Mouse (Mus musculus) liver, embryonic 15.5 days (tissue): ENCODE measurements around the gene Mms19. TPM values are rescaled to one million over a fixed set of nuclear protein-coding genes. Genes with fewer than 3 reads are reported as not detected.

Source experiments
- ATAC-seq: fragments of 200-750 bp; cut with Nextera tagmentation; 2 replicates; pipeline ENCODE4 v1.8.0; 2017; ENCODE audit warnings: moderate number of reproducible peaks, mild to moderate bottlenecking, moderate library complexity; ENCODE audit not compliant: insufficient read depth
- H3K27ac ChIP-seq: fragments of 300-500 bp; sonication (generic); replicated peaks from 2 replicates; pipeline ENCODE4 v1.5.1; 2015; ENCODE audit warnings: mild to moderate bottlenecking, inconsistent platforms
- H3K27me3 ChIP-seq: fragments of 300-500 bp; sonication (generic); 2 replicates; pipeline ENCODE4 v1.6.1; 2015; ENCODE audit warnings: mild to moderate bottlenecking, inconsistent platforms
- H3K36me3 ChIP-seq: fragments of 300-500 bp; sonication (generic); replicated peaks from 2 replicates; pipeline ENCODE4 v1.6.1; 2015; ENCODE audit warnings: moderate library complexity, mild to moderate bottlenecking, inconsistent platforms
- H3K4me1 ChIP-seq: fragments of 300-500 bp; sonication (generic); replicated peaks from 2 replicates; pipeline ENCODE4 v1.6.1; 2015; ENCODE audit warnings: inconsistent platforms
- H3K4me2 ChIP-seq: fragments of 300-500 bp; sonication (generic); 2 replicates; pipeline ENCODE4 v1.6.1; 2015; ENCODE audit warnings: moderate library complexity, mild to moderate bottlenecking, inconsistent platforms
- H3K4me3 ChIP-seq: fragments of 300-500 bp; sonication (generic); replicated peaks from 2 replicates; pipeline ENCODE4 v1.5.1; 2015; ENCODE audit warnings: mild to moderate bottlenecking, inconsistent platforms
- H3K9ac ChIP-seq: fragments of 300-500 bp; sonication (generic); 2 replicates; pipeline ENCODE4 v1.6.1; 2015; ENCODE audit warnings: moderate library complexity, mild to moderate bottlenecking, inconsistent platforms
- H3K9me3 ChIP-seq: fragments of 300-500 bp; sonication (generic); replicated peaks from 2 replicates; pipeline ENCODE4 v1.6.1; 2016; ENCODE audit warnings: inconsistent platforms
- whole genome bisulfite sequencing: fragments of 180-500 bp; shearing (Covaris S2); methylation state at CpG from one replicate; pipeline ENCODE4 v1.1.7; 2015; ENCODE audit warnings: mixed read lengths; ENCODE audit not compliant: insufficient replicate concordance; 5-methylcytosine and 5-hydroxymethylcytosine counted together
- polyA plus RNA-seq: library from polyadenylated mRNA; unstranded; fragments of >200 nt; fragmentation: Nextera tagmentation; extraction: Ambion mirVana; gene quantifications from 2 replicates; pipeline ENCODE4 v1.2.1, GENCODE M21; 2015

The Mms19 gene
- polyA plus RNA-seq, 1 experiment from 2014 or later = 10.1 TPM

GRCm38 (mm10) chr19:41908736-41909135 is 72.2 kb downstream of the Mms19 start:
- Histone ChIP-seq H3K9me3 (no peaks in the 10 kb centered on the region), H3K4me1 (peaks cover 64% of the 10 kb centered on the region), H3K4me3 (no peak overlapping the region), H3K4me2 (no peak overlapping the region), H3K9ac (no peak overlapping the region), H3K27ac (0 out of 2 replicates have a peak overlapping the region, but pooled peaks have one; percentile 19), H3K36me3 (no peaks in the 10 kb centered on the region), H3K27me3 (no peaks in the 10 kb centered on the region)
- 93% methylated on average over 3 of the region's 3 CpGs for WGBS
- no peak for ATAC-seq

- 26% methylated on average over 8 of the region's 8 CpGs for WGBS
Measured at GRCm38 (mm10) chr19:41907079-41907760, 73.7 kb downstream of the Mms19 start.

GRCm38 (mm10) chr19:41906311-41907078 is 74.5 kb downstream of the Mms19 start:
- WGBS = 23% methylated on average over 6 of the region's 6 CpGs
- Histone ChIP-seq H3K27me3 (no peaks in the 10 kb centered on the region), H3K4me1 (peaks cover 56% of the 10 kb centered on the region), H3K4me2 (peak overlapping the region; percentile 61), H3K9me3 (no peaks in the 10 kb centered on the region), H3K36me3 (no peaks in the 10 kb centered on the region), H3K4me3 (peak overlapping the region; percentile 2; the same call in 1 of the 2 replicates), H3K27ac (peak overlapping the region; percentile 90), H3K9ac (peak overlapping the region; percentile 31; the same call in 1 of the 2 replicates)
- peak; percentile 79 for ATAC-seq

More at GRCm38 (mm10) chr19:41907079-41907760, 73.7 kb downstream of the Mms19 start:
- Histone ChIP-seq H3K4me2 (peak overlapping the region; percentile 61), H3K9me3 (no peaks in the 10 kb centered on the region), H3K36me3 (no peaks in the 10 kb centered on the region), H3K27me3 (no peaks in the 10 kb centered on the region), H3K27ac (peak overlapping the region; percentile 90), H3K9ac (peak overlapping the region; percentile 31; the same call in 1 of the 2 replicates), H3K4me1 (peaks cover 57% of the 10 kb centered on the region), H3K4me3 (peak overlapping the region; percentile 2; the same call in 1 of the 2 replicates)
- ATAC-seq = peak; percentile 25

GRCm38 (mm10) chr19:41905246-41905645 is 75.7 kb downstream of the Mms19 start:
- peak overlapping the region; percentile 90 for H3K27ac ChIP-seq
- no peak overlapping the region for H3K4me3 ChIP-seq
- H3K9ac ChIP-seq = no peak overlapping the region
- no peaks in the 10 kb centered on the region for H3K27me3 ChIP-seq
- peaks cover 51% of the 10 kb centered on the region for H3K4me1 ChIP-seq
- 78% methylated on average over 2 of the region's 2 CpGs for WGBS
- H3K9me3 ChIP-seq = no peaks in the 10 kb centered on the region
- H3K4me2 ChIP-seq = no peak overlapping the region
- ATAC-seq = no peak
- H3K36me3 ChIP-seq = no peaks in the 10 kb centered on the region

GRCm38 (mm10) chr19:41902848-41903593 is 77.9 kb downstream of the Mms19 start:
- 19% methylated on average over 10 of the region's 10 CpGs for WGBS
- Histone ChIP-seq H3K4me2 (no peak overlapping the region), H3K36me3 (no peaks in the 10 kb centered on the region), H3K9ac (no peak overlapping the region), H3K27ac (no peak overlapping the region), H3K9me3 (no peaks in the 10 kb centered on the region), H3K4me1 (peaks cover 60% of the 10 kb centered on the region), H3K4me3 (no peak overlapping the region), H3K27me3 (no peaks in the 10 kb centered on the region)
- no peak for ATAC-seq

- Histone ChIP-seq H3K4me3 (no peak overlapping the region), H3K36me3 (no peaks in the 10 kb centered on the region), H3K9me3 (no peaks in the 10 kb centered on the region), H3K27me3 (no peaks in the 10 kb centered on the region), H3K9ac (no peak overlapping the region), H3K4me1 (peaks cover 51% of the 10 kb centered on the region), H3K4me2 (no peak overlapping the region), H3K27ac (0 out of 2 replicates have a peak overlapping the region, but pooled peaks have one; percentile 6)
- WGBS = 50% methylated on average over 2 of the region's 2 CpGs
- no peak for ATAC-seq
Measured at GRCm38 (mm10) chr19:41901696-41902095, 79.3 kb downstream of the Mms19 start.

- Histone ChIP-seq H3K9ac (no peak overlapping the region), H3K9me3 (no peaks in the 10 kb centered on the region), H3K27ac (peak overlapping the region; percentile 55), H3K27me3 (no peaks in the 10 kb centered on the region), H3K4me3 (no peak overlapping the region), H3K4me2 (no peak overlapping the region), H3K4me1 (peaks cover 48% of the 10 kb centered on the region), H3K36me3 (no peaks in the 10 kb centered on the region)
- no peak for ATAC-seq
- 30% methylated on average over 8 of the region's 8 CpGs for WGBS
Measured at GRCm38 (mm10) chr19:41900495-41901090, 80.4 kb downstream of the Mms19 start.

- peaks cover 54% of the 10 kb centered on the region for H3K4me1 ChIP-seq
- H3K4me3 ChIP-seq = no peak overlapping the region
- H3K9me3 ChIP-seq = no peaks in the 10 kb centered on the region
- H3K4me2 ChIP-seq = no peak overlapping the region
- no peak for ATAC-seq
- H3K27ac ChIP-seq = no peak overlapping the region
- no peaks in the 10 kb centered on the region for H3K27me3 ChIP-seq
- WGBS = 43% methylated on average over 4 of the region's 4 CpGs
- H3K9ac ChIP-seq = no peak overlapping the region
- H3K36me3 ChIP-seq = no peaks in the 10 kb centered on the region
Measured at GRCm38 (mm10) chr19:41898860-41899259, 82.1 kb downstream of the Mms19 start.

GRCm38 (mm10) chr19:41896319-41896711 is 84.6 kb downstream of the Mms19 start:
- H3K9me3 ChIP-seq = no peaks in the 10 kb centered on the region
- H3K4me1 ChIP-seq = peaks cover 44% of the 10 kb centered on the region
- no peaks in the 10 kb centered on the region for H3K27me3 ChIP-seq
- H3K36me3 ChIP-seq = 0 out of 2 replicates have a peak, but pooled peaks cover 5% of the 10 kb centered on the region
- H3K4me3 ChIP-seq = peak overlapping the region; percentile 73
- H3K9ac ChIP-seq = peak overlapping the region; percentile 52
- no peak for ATAC-seq
- H3K27ac ChIP-seq = peak overlapping the region; percentile 53; the same call in 1 of the 2 replicates
- peak overlapping the region; percentile 87 for H3K4me2 ChIP-seq
- WGBS = 20% methylated on average over 18 of the region's 18 CpGs

GRCm38 (mm10) chr19:41895460-41896318 is 85.3 kb downstream of the Mms19 start, which contains the start of gene Rrp12:
Gene Rrp12 (minus strand): TSS chr19:41896173.
- H3K4me2 ChIP-seq = peak within 1 kb of the TSS; percentile 87
- no peaks in the 10 kb centered on the region for H3K9me3 ChIP-seq
- H3K27me3 ChIP-seq = no peaks in the 10 kb centered on the region
- 0 out of 2 replicates have a peak, but pooled peaks cover 8% of the 10 kb centered on the region for H3K36me3 ChIP-seq
- under 1% methylated on average over 46 of the region's 46 CpGs for WGBS
- H3K4me1 ChIP-seq = peaks cover 43% of the 10 kb centered on the region
- peak within 1 kb of the TSS; percentile 53 for H3K27ac ChIP-seq
- peak within 1 kb of the TSS; percentile 57 for H3K9ac ChIP-seq
- H3K4me3 ChIP-seq = peak within 1 kb of the TSS; percentile 73
- ATAC-seq = peak; percentile 81
